Mouse (Mus musculus): ENCODE data around the gene Slc17a7. TPM values are rescaled to one million over a fixed set of nuclear protein-coding genes. Genes with fewer than 3 reads are reported as not detected.

The Slc17a7 gene
- polyA plus RNA-seq, 1 experiment from 2014 or later, result 0.28 TPM

DNA sequence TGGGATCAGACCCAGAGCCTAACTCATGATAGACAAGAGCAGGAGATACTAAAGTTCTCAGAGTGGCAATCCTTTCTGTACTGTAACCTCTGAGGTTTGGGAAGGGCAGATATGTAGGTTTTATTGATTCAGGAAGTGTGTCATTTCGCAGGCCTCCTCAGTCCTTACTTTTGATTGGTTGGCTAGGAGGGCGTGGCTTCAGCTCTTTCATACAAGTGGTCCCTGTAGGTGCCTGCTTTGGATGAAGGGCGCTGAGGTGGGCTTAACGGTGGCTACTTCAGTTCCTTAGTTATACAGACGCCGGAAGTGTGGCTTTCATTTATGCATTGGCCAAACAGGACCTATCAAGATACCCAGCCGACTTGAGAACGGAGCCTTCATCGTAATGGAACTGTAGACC lies 8.2 kb upstream of the Slc17a7 start:
- ATAC-seq (ENCODE audit: low FRiP score, low TSS enrichment), result no peak
- WGBS, result 87% methylated on average over 9 of the region's 9 CpGs
- Histone ChIP-seq H3K27ac (ENCODE audit: low read depth, low read length) (no peak overlapping the region), H3K4me1 (ENCODE audit: control insufficient read depth, insufficient read depth, low read length) (peaks cover 21% of the 10 kb centered on the region), H3K9me3 (ENCODE audit: control insufficient read depth, low read length) (no peaks in the 10 kb centered on the region), H3K9ac (ENCODE audit: low read depth, low read length) (no peak overlapping the region), H3K27me3 (ENCODE audit: control insufficient read depth, insufficient read depth, low read length) (no peaks in the 10 kb centered on the region), H3K4me2 (replicated peaks; ENCODE audit: low read depth, low read length) (no peak overlapping the region; the same call in 1 of the 2 replicates), H3K4me3 (ENCODE audit: low read length) (no peak overlapping the region), H3K36me3 (ENCODE audit: control insufficient read depth, insufficient read depth, low read length) (peaks cover 13% of the 10 kb centered on the region; the same call in 1 of the 2 replicates)

DNA sequence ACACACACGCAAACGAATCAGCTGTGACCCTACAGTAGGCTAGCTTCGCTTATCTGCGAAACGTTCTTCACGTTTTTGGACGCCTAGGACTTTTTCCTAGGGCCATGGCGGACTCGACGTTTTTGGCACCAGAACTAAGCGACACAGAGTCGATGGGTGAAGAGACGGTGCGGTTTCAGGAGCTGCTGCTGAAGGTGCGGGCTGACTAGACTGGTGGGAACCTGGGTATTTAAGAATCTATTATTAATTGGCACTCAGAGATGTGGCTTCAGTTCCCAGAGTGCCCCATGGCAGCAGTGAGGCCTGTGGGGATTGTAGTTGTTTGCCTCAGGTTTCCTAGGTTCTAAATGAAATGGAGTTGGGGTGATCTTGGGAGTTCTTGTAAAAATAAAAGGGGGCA lies 7.5 kb upstream of the Slc17a7 start:
- no peak for ATAC-seq (ENCODE audit: low FRiP score, low TSS enrichment)
- WGBS, result 96% methylated on average over 15 of the region's 15 CpGs

DNA sequence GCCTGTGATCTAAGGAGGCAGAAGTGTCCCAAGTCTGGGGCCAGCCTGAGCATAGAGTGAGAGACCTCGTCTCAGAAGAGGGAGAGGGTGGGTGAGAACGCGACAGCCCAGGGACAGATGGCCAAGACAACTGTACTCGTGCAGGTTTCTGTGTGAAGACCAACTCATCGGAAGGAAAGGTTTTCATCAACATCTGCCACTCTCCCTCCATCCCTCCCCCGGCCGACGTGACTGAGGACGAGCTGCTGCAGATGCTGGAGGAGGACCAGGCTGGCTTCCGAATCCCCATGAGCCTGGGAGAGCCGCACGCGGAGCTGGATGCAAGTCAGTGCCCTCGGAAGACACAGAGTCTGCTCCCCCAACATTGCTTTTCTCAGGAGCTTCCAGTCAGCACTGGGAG lies 6.3 kb upstream of the Slc17a7 start:
- Histone ChIP-seq H3K27me3 (ENCODE audit: control insufficient read depth, insufficient read depth, low read length) (peaks cover under 1% of the 10 kb centered on the region; the same call in 1 of the 2 replicates), H3K27ac (ENCODE audit: low read depth, low read length) (no peak overlapping the region), H3K9ac (ENCODE audit: low read depth, low read length) (no peak overlapping the region), H3K4me2 (replicated peaks; ENCODE audit: low read depth, low read length) (no peak overlapping the region), H3K36me3 (ENCODE audit: control insufficient read depth, insufficient read depth, low read length) (peaks cover 16% of the 10 kb centered on the region; the same call in 1 of the 2 replicates), H3K4me1 (ENCODE audit: control insufficient read depth, insufficient read depth, low read length) (peaks cover 10% of the 10 kb centered on the region), H3K4me3 (ENCODE audit: low read length) (no peak overlapping the region), H3K9me3 (ENCODE audit: control insufficient read depth, low read length) (no peaks in the 10 kb centered on the region)
- 88% methylated on average over 14 of the region's 14 CpGs for WGBS
- ATAC-seq (ENCODE audit: low FRiP score, low TSS enrichment), result no peak

More for the DNA sequence above, 7.5 kb upstream of the Slc17a7 start:
- Histone ChIP-seq H3K27me3 (ENCODE audit: control insufficient read depth, insufficient read depth, low read length) (no peaks in the 10 kb centered on the region), H3K9me3 (ENCODE audit: control insufficient read depth, low read length) (no peaks in the 10 kb centered on the region), H3K4me3 (ENCODE audit: low read length) (no peak overlapping the region), H3K27ac (ENCODE audit: low read depth, low read length) (no peak overlapping the region), H3K9ac (ENCODE audit: low read depth, low read length) (no peak overlapping the region), H3K4me1 (ENCODE audit: control insufficient read depth, insufficient read depth, low read length) (peaks cover 16% of the 10 kb centered on the region; the same call in 1 of the 2 replicates), H3K36me3 (ENCODE audit: control insufficient read depth, insufficient read depth, low read length) (peaks cover 16% of the 10 kb centered on the region; the same call in 1 of the 2 replicates), H3K4me2 (replicated peaks; ENCODE audit: low read depth, low read length) (no peak overlapping the region)

DNA sequence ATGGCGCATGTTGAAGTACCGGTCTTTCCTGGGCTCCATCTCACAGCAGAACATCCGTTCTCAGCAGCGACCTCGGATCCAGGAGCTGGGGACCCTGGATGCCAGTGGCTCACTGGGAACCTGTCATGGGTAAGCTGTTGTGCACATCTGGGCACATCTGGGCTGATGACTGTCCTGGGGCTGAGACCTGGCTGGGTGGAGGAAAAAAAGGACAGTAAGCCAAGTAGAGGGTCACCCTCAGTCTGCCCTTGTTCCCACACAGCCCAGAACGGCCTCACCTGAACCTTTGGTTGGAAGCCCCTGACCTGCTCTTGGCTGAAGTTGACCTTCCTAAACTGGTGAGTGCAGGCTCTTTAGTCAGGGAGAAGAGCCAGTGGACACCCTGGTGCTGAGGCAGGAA lies 4.8 kb upstream of the Slc17a7 start:
- 95% methylated on average over 6 of the region's 6 CpGs for WGBS
- no peak for ATAC-seq (ENCODE audit: low FRiP score, low TSS enrichment)
- Histone ChIP-seq H3K4me2 (replicated peaks; ENCODE audit: low read depth, low read length) (no peak overlapping the region), H3K36me3 (ENCODE audit: control insufficient read depth, insufficient read depth, low read length) (peaks cover 16% of the 10 kb centered on the region; the same call in 1 of the 2 replicates), H3K9ac (ENCODE audit: low read depth, low read length) (no peak overlapping the region), H3K4me1 (ENCODE audit: control insufficient read depth, insufficient read depth, low read length) (peaks cover 10% of the 10 kb centered on the region), H3K27me3 (ENCODE audit: control insufficient read depth, insufficient read depth, low read length) (peaks cover 16% of the 10 kb centered on the region), H3K9me3 (ENCODE audit: control insufficient read depth, low read length) (no peaks in the 10 kb centered on the region), H3K27ac (ENCODE audit: low read depth, low read length) (no peak overlapping the region), H3K4me3 (ENCODE audit: low read length) (no peak overlapping the region)

DNA sequence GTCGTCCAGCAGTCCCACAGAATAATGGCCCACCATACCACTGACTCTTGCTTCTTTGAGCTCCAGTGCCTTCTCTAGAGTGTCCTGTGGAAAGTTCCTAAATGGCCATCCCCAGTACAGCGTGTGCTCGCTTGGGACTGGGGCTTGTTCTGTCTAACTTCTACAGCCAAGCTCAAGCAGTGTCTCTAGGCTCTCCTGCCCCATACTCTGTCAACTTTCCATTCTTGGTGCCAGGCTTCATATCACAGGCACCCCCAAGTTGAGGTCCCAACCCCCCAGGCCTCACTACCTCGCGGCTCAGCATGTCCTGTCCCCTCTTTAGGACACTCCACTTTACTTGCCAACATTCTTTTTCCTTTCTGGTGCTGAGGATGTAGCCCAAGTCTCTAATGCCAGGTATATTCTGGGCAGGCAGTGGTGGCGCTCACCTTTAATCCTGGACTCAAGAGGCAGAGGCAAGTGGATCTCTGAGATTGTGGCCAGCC lies 3.4 kb upstream of the Slc17a7 start:
- Histone ChIP-seq H3K36me3 (ENCODE audit: control insufficient read depth, insufficient read depth, low read length) (peaks cover 16% of the 10 kb centered on the region; the same call in 1 of the 2 replicates), H3K4me2 (replicated peaks; ENCODE audit: low read depth, low read length) (no peak overlapping the region), H3K27ac (ENCODE audit: low read depth, low read length) (no peak overlapping the region), H3K4me1 (ENCODE audit: control insufficient read depth, insufficient read depth, low read length) (peaks cover 7% of the 10 kb centered on the region), H3K9me3 (ENCODE audit: control insufficient read depth, low read length) (no peaks in the 10 kb centered on the region), H3K27me3 (ENCODE audit: control insufficient read depth, insufficient read depth, low read length) (peaks cover 29% of the 10 kb centered on the region), H3K9ac (ENCODE audit: low read depth, low read length) (no peak overlapping the region), H3K4me3 (ENCODE audit: low read length) (no peak overlapping the region)
- no peak for ATAC-seq (ENCODE audit: low FRiP score, low TSS enrichment)
- 87% methylated on average over 6 of the region's 6 CpGs for WGBS

DNA sequence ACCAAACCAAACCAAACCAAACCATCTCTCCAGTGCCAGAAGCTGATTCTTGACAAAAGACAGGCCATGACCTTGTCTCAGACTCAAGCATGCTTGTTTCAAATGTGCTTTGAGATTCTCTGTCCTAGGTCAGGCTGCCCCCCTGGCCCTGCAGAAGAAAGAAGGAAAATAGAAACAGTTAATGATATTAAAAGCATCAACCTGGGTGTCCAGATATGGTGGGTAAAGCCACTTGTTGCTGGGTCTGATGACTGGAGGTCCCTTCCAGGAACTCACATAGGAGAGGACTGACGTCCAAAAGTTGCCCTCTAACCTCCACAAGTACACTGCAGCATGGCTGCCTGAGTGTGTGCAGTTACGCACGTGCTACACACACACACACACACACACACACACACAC lies 2.9 kb upstream of the Slc17a7 start:
- WGBS, result 92% methylated on average over 3 of the region's 3 CpGs
- Histone ChIP-seq H3K36me3 (ENCODE audit: control insufficient read depth, insufficient read depth, low read length) (peaks cover 16% of the 10 kb centered on the region; the same call in 1 of the 2 replicates), H3K4me2 (replicated peaks; ENCODE audit: low read depth, low read length) (no peak overlapping the region), H3K27ac (ENCODE audit: low read depth, low read length) (no peak overlapping the region), H3K9ac (ENCODE audit: low read depth, low read length) (no peak overlapping the region), H3K9me3 (ENCODE audit: control insufficient read depth, low read length) (no peaks in the 10 kb centered on the region), H3K4me1 (ENCODE audit: control insufficient read depth, insufficient read depth, low read length) (peaks cover 4% of the 10 kb centered on the region), H3K4me3 (ENCODE audit: low read length) (no peak overlapping the region), H3K27me3 (ENCODE audit: control insufficient read depth, insufficient read depth, low read length) (peaks cover 34% of the 10 kb centered on the region)
- ATAC-seq (ENCODE audit: low FRiP score, low TSS enrichment), result no peak

DNA sequence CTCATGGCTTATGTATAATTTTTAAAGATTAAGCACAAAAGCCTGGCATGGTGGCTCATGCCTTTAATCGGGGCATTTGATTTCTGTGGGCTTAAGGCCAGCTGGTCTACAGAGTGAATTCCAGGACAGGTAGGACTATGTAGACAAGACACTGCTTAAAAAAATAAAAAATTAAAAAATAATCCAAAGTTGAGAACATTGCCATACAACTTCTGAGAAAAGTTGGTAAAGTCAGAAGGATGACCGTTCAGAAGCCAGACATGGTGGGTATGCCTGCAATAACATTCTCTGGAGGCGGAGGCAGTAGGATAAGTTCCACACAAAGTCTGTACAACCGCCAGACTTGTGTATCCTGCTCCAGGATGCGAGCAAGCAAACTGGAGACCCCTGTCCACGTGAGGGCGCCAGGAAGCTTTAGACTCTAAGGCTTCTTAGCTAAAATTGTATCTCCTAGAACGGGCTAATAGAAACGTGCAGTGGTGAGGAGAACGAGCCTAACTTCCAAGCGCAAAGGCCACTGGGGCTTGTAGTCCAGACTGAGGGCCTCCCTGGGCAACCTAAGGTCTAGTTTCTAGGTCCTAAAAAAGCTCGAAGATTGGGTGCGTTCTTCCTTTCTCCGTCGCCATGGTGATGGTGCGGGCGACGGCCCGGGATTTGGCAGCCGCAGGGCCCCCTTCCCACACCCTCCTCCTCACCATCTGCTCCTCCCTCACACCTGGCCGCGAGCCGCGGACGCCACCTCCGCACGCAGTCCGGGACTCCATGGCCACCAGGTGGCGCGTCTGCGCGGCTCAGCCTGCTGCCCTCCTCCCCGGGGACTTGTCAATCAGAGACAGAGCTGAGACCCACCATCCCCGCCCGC lies 1.9 kb upstream of the Slc17a7 start:
- Histone ChIP-seq H3K36me3 (ENCODE audit: control insufficient read depth, insufficient read depth, low read length) (peaks cover 16% of the 10 kb centered on the region; the same call in 1 of the 2 replicates), H3K9ac (ENCODE audit: low read depth, low read length) (peak overlapping the region; percentile 5; the same call in 1 of the 2 replicates), H3K9me3 (ENCODE audit: control insufficient read depth, low read length) (no peaks in the 10 kb centered on the region), H3K4me3 (ENCODE audit: low read length) (peak overlapping the region; percentile 34), H3K4me2 (replicated peaks; ENCODE audit: low read depth, low read length) (peak overlapping the region; percentile 75), H3K4me1 (ENCODE audit: control insufficient read depth, insufficient read depth, low read length) (peaks cover 4% of the 10 kb centered on the region), H3K27ac (ENCODE audit: low read depth, low read length) (no peak overlapping the region), H3K27me3 (ENCODE audit: control insufficient read depth, insufficient read depth, low read length) (peaks cover 44% of the 10 kb centered on the region)
- 4% methylated on average over 35 of the region's 35 CpGs for WGBS
- peak; percentile 92 for ATAC-seq (ENCODE audit: low FRiP score, low TSS enrichment)

DNA sequence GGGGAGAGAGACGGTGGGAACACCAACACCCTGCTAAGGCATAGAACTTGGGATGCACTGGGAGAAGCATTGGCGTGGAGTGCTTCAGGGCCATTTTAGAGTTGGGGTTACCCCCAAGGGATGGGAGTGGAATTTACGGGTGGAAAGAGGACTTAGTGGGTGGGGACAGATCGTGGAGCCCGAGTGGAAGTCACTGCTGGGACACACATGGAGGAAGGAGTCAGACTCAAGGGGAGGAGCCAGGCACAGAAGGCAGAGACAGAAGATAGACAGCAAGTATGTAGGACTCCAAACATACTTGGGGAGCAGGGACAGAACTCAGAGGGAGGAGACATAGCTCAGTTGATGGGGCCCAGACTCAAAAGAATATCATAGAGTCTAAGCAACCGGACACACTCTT lies 1.2 kb upstream of the Slc17a7 start:
- peaks cover 50% of the 10 kb centered on the region for H3K27me3 ChIP-seq (ENCODE audit: control insufficient read depth, insufficient read depth, low read length)

More for the DNA sequence above, 1.2 kb upstream of the Slc17a7 start:
- ATAC-seq (ENCODE audit: low FRiP score, low TSS enrichment), result no peak; the same call in 1 of the 2 replicates
- peak overlapping the region; percentile 75 for H3K4me2 ChIP-seq (replicated peaks; ENCODE audit: low read depth, low read length)
- peaks cover 13% of the 10 kb centered on the region; the same call in 1 of the 2 replicates for H3K36me3 ChIP-seq (ENCODE audit: control insufficient read depth, insufficient read depth, low read length)
- peak overlapping the region; percentile 34 for H3K4me3 ChIP-seq (ENCODE audit: low read length)
- peaks cover 4% of the 10 kb centered on the region for H3K4me1 ChIP-seq (ENCODE audit: control insufficient read depth, insufficient read depth, low read length)
- no peaks in the 10 kb centered on the region for H3K9me3 ChIP-seq (ENCODE audit: control insufficient read depth, low read length)
- no peak overlapping the region for H3K9ac ChIP-seq (ENCODE audit: low read depth, low read length)
- 27% methylated on average over 6 of the region's 6 CpGs for WGBS
- H3K27ac ChIP-seq (ENCODE audit: low read depth, low read length), result no peak overlapping the region
